Mouse (Mus musculus) limb, embryonic 12.5 days (tissue): ENCODE results near the gene Hnrnpab. TPM values are rescaled to one million over a fixed set of nuclear protein-coding genes. Genes with fewer than 3 reads are reported as not detected.

Experiments used
- ATAC-seq: fragments of 200-750 bp; cut with Nextera tagmentation; 2 replicates; pipeline ENCODE4 v1.8.0; 2017; ENCODE audit warnings: low read depth, moderate TSS enrichment; ENCODE audit not compliant: insufficient number of reproducible peaks, insufficient read depth, low FRiP score, low TSS enrichment
- H3K27ac ChIP-seq: fragments of 300-500 bp; sonication (generic); 2 replicates; pipeline ENCODE4 v1.5.1; 2016; ENCODE audit warnings: mild to moderate bottlenecking, moderate library complexity
- H3K27me3 ChIP-seq: fragments of 300-500 bp; sonication (generic); 2 replicates; pipeline ENCODE4 v1.6.1; 2016; ENCODE audit warnings: mild to moderate bottlenecking, moderate library complexity
- H3K36me3 ChIP-seq: fragments of 300-500 bp; sonication (generic); 2 replicates; pipeline ENCODE4 v1.6.1; 2016; ENCODE audit warnings: mild to moderate bottlenecking, moderate library complexity
- H3K4me1 ChIP-seq: fragments of 300-500 bp; sonication (generic); replicated peaks from 2 replicates; pipeline ENCODE4 v1.6.1; 2016
- H3K4me2 ChIP-seq: fragments of 300-500 bp; sonication (generic); 2 replicates; pipeline ENCODE4 v1.6.1; 2016; ENCODE audit warnings: mild to moderate bottlenecking, moderate library complexity
- H3K4me3 ChIP-seq: fragments of 300-500 bp; sonication (generic); replicated peaks from 2 replicates; pipeline ENCODE4 v1.5.1; 2016; ENCODE audit warnings: mild to moderate bottlenecking
- H3K9ac ChIP-seq: fragments of 300-500 bp; sonication (generic); replicated peaks from 2 replicates; pipeline ENCODE4 v1.6.1; 2016; ENCODE audit warnings: mild to moderate bottlenecking, moderate library complexity
- H3K9me3 ChIP-seq: fragments of 300-500 bp; sonication (generic); 2 replicates; pipeline ENCODE4 v1.6.1; 2016; ENCODE audit warnings: mild to moderate bottlenecking, moderate library complexity
- WGBS: fragments of 180-500 bp; shearing (Covaris S2); methylation state at CpG from one replicate; pipeline ENCODE4 v1.1.7; 2016; 5-methylcytosine and 5-hydroxymethylcytosine counted together
- polyA plus RNA-seq: library from polyadenylated mRNA; unstranded; fragments of >200 nt; fragmentation: Nextera tagmentation; extraction: Ambion mirVana; gene quantifications from 2 replicates; pipeline ENCODE4 v1.2.1, GENCODE M21; 2016

Hnrnpab gene
- polyA plus RNA-seq, 1 experiment from 2014 or later = 732 TPM

DNA sequence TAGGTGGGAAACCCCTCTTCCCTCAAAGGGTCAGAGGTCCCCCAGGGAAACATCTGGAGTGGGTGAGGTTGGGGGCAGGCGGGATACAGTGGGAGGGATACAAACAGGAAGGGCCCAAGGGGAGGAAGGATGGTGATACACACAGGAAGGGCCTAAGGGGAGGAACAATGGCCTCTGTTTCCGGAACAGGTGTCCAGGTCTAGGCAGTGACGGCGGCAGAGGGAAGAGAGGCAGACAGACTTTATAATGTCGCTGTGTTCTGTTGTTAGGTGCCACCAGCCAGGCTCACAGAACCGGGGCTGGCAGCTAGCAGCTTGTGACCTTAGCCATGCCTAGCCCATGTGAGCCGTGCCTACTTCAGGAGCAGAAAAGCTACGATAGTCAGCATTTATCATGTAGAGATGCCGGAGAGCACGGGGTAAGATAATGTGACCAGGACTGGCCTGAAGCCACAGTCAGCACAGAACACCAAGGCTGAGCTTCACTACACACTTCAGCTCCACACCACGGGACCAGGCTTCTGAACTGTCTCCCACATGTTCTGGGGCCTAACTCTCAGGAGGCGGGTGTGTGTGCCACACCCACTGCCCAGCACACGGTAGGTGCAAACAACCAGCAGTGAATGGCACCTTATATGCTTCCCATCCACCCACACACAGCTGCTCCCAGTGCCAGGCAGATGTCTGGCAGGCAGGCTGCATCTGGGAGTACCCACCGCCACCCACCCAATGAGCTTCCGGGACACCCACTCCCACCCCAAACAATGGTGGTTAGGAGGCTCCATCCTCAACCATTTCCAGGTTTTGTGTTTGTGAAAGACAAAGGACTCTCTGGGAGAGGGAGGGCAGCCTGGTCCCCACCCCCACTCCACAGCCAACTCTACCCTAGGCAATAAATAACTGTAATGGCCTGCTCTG lies 40.4 kb upstream of the Hnrnpab start:
- H3K4me2 ChIP-seq = peak overlapping the region; percentile 93
- peaks cover 57% of the 10 kb centered on the region for H3K4me1 ChIP-seq
- 0 out of 2 replicates have a peak overlapping the region, but pooled peaks have one; percentile 4 for H3K4me3 ChIP-seq
- H3K27ac ChIP-seq = peak overlapping the region; percentile 83
- H3K36me3 ChIP-seq = peaks cover 37% of the 10 kb centered on the region
- 56% methylated on average over 15 of the region's 15 CpGs for WGBS
- H3K9ac ChIP-seq = no peak overlapping the region
- H3K27me3 ChIP-seq = peaks cover 11% of the 10 kb centered on the region; the same call in 1 of the 2 replicates
- no peaks in the 10 kb centered on the region; the same call in 1 of the 2 replicates for H3K9me3 ChIP-seq
- no peak for ATAC-seq

DNA sequence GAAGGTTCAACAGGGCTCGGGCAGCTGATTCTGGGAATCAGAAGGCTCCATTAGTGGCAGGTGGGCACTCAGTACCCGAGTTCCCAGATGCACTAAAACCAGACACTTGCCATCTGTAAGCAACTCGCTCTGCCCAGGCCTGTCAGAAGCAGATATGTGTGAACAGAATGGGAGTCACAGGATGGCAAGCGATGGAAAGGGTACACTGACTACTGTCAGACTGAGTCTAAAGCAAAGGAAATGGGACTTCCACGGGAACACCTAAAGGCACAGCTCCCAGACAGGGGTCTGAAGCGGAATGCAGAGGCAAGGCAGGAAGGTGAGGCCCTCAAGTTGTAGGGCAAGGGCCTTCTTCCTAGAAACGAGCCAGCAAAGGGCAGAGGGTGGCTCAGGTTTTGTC lies 39.6 kb upstream of the Hnrnpab start:
- Histone ChIP-seq H3K4me3 (no peak overlapping the region), H3K27me3 (peaks cover 11% of the 10 kb centered on the region; the same call in 1 of the 2 replicates), H3K9ac (no peak overlapping the region), H3K4me1 (peaks cover 57% of the 10 kb centered on the region), H3K27ac (no peak overlapping the region), H3K36me3 (peaks cover 37% of the 10 kb centered on the region), H3K9me3 (no peaks in the 10 kb centered on the region), H3K4me2 (no peak overlapping the region)
- ATAC-seq = no peak
- 69% methylated on average over 7 of the region's 7 CpGs for WGBS

DNA sequence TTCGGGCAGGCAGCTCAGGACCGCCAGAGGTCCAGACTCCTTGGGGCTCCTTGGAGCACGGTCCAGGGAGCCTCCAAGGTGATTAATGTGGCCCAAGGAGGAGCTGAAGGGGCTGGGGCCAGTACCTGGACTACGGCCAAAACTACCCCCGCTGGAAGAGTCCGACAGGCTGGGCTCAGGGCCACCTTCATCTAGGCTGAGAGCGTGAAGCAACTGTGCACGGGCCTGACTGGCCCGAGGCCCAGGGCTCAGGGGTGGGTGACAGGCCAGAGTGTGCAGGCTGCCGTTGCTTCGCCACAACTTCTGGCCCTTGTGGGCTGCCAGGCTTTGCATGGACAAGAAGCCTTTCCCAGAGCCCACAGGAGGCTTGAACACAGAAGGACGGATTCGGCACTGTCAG lies 38.6 kb upstream of the Hnrnpab start:
- Histone ChIP-seq H3K27ac (no peak overlapping the region), H3K4me2 (no peak overlapping the region), H3K4me3 (no peak overlapping the region), H3K9me3 (no peaks in the 10 kb centered on the region), H3K36me3 (peaks cover 37% of the 10 kb centered on the region), H3K9ac (0 out of 2 replicates have a peak overlapping the region, but pooled peaks have one; percentile 42), H3K4me1 (peaks cover 51% of the 10 kb centered on the region), H3K27me3 (peaks cover 11% of the 10 kb centered on the region; the same call in 1 of the 2 replicates)
- WGBS = 86% methylated on average over 13 of the region's 13 CpGs
- ATAC-seq = no peak

DNA sequence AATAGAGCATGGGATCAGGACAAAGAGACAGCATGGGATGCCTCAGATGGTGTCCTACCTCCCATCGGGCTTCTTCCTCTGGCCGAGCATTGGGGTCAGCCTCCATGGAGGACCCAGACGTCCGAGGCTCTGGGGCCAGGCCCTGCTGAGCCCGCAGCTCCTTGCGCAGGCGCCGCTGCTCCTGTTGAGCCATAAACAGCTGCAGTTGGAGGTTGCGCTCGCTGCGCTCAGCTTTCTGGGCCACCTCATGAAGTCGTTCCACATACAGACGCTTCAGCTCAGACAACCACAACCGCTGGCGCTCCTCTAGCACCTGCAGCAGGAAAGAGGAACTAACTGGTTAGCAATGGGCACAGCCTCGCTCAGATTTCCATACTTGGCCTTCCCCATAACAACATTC lies 37.6 kb upstream of the Hnrnpab start:
- 0 out of 2 replicates have a peak overlapping the region, but pooled peaks have one; percentile 29 for H3K27ac ChIP-seq
- no peak overlapping the region for H3K4me3 ChIP-seq
- WGBS = 76% methylated on average over 16 of the region's 16 CpGs
- no peak for ATAC-seq
- 0 out of 2 replicates have a peak, but pooled peaks cover 6% of the 10 kb centered on the region for H3K27me3 ChIP-seq
- no peaks in the 10 kb centered on the region for H3K9me3 ChIP-seq
- H3K4me2 ChIP-seq = peak overlapping the region; percentile 24; the same call in 1 of the 2 replicates
- H3K4me1 ChIP-seq = peaks cover 40% of the 10 kb centered on the region
- H3K36me3 ChIP-seq = peaks cover 37% of the 10 kb centered on the region
- H3K9ac ChIP-seq = no peak overlapping the region

DNA sequence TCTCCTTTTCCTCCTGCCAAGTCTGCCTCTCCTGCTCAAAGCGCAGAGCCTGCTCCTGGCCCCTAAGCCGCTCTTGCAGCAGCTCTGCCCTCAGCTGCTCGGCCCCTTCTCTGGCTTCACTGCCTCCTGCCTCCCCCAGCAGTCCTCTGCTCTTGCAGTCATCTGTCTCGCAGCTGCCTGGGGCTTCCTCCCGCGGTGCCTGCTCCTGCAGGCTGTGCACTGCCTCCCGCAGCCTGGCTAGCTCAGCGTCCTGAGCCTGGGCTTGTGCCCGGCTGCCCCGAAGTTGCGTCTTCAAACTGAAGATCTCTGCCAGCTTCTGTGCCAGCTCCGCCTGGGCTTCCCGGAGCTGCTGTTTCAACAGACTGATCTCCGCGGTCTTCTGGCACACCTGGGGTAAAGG lies 37.1 kb upstream of the Hnrnpab start:
- 0 out of 2 replicates have a peak overlapping the region, but pooled peaks have one; percentile 3 for H3K4me3 ChIP-seq
- H3K9me3 ChIP-seq = no peaks in the 10 kb centered on the region
- H3K36me3 ChIP-seq = peaks cover 37% of the 10 kb centered on the region
- H3K9ac ChIP-seq = no peak overlapping the region
- H3K4me2 ChIP-seq = peak overlapping the region; percentile 24; the same call in 1 of the 2 replicates
- 0 out of 2 replicates have a peak, but pooled peaks cover 6% of the 10 kb centered on the region for H3K27me3 ChIP-seq
- H3K4me1 ChIP-seq = peaks cover 35% of the 10 kb centered on the region
- 52% methylated on average over 15 of the region's 15 CpGs for WGBS
- ATAC-seq = no peak
- H3K27ac ChIP-seq = peak overlapping the region; percentile 29; the same call in 1 of the 2 replicates

DNA sequence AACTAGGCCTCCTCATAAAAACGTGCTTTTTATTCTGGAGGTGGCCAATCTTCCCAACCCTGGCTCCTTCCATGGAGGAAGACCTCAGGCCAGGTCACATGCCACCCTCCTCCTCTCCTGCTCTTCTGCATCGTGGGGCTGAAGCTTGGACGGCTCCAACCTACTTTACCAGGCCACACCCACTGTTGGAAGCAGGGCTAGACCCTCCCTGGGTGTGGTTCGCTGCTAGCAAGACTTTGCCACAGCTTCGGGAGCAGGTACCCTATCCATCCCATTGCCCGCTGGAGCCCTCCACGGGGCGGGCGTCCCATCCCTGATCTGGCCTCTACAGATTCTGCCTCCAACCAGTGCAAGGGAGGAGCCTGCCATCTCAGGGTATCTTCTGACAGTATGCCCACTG lies 36.6 kb upstream of the Hnrnpab start:
- H3K4me3 ChIP-seq = no peak overlapping the region
- H3K4me1 ChIP-seq = peaks cover 30% of the 10 kb centered on the region
- H3K9me3 ChIP-seq = no peaks in the 10 kb centered on the region
- no peak overlapping the region for H3K9ac ChIP-seq
- ATAC-seq = no peak
- H3K27ac ChIP-seq = peak overlapping the region; percentile 29; the same call in 1 of the 2 replicates
- 77% methylated on average over 9 of the region's 9 CpGs for WGBS
- H3K36me3 ChIP-seq = peaks cover 37% of the 10 kb centered on the region
- 0 out of 2 replicates have a peak, but pooled peaks cover 6% of the 10 kb centered on the region for H3K27me3 ChIP-seq
- 0 out of 2 replicates have a peak overlapping the region, but pooled peaks have one; percentile 24 for H3K4me2 ChIP-seq

DNA sequence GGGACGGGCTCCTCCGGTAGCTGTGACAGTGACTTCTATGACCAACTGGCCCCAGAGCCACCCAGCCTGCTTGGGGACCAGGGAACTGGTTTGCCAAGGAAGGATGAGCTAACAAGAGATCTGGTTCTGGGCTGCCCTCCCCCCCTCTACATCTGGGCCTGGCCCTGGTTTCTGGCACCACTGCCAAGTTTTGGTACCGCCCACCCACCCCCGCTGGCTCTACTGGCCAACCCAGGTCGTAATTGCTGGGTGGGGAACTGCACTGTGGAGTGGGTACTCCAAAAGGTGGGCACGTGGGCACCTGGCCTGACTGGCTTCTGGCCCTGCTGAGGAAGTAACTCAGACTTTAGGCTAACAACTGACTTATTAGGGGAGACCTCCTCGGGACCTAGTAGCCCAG lies 34.1 kb upstream of the Hnrnpab start:
- Histone ChIP-seq H3K4me3 (no peak overlapping the region), H3K9me3 (no peaks in the 10 kb centered on the region), H3K4me2 (no peak overlapping the region), H3K36me3 (peaks cover 36% of the 10 kb centered on the region), H3K27me3 (0 out of 2 replicates have a peak, but pooled peaks cover 6% of the 10 kb centered on the region), H3K4me1 (peaks cover 29% of the 10 kb centered on the region), H3K9ac (no peak overlapping the region), H3K27ac (no peak overlapping the region)
- no peak for ATAC-seq
- 78% methylated on average over 7 of the region's 7 CpGs for WGBS

DNA sequence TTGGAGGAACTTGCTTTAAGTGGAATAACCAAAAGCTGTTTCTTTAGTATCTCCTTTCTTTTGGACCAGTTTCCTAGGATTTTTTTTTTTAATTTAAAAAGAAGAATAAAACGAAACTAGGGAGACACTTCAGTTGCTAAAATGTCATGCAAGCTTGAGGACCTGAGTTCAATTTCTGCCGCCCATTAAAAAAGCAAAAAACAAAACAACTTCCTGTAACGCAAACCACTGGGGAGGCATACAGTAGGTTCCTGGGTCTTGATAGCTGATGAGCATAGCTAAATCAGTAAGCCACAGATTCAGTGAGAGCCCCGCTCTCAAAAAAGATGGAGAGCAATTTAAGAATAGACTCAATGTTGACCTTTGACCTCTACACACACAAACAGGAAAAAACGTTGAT lies 31.9 kb upstream of the Hnrnpab start:
- Histone ChIP-seq H3K9me3 (no peaks in the 10 kb centered on the region), H3K4me1 (peaks cover 28% of the 10 kb centered on the region), H3K27ac (peak overlapping the region; percentile 86), H3K4me2 (peak overlapping the region; percentile 52), H3K4me3 (no peak overlapping the region; the same call in 1 of the 2 replicates), H3K36me3 (peaks cover 13% of the 10 kb centered on the region), H3K27me3 (0 out of 2 replicates have a peak, but pooled peaks cover 3% of the 10 kb centered on the region), H3K9ac (no peak overlapping the region)
- 70% methylated on average over 5 of the region's 5 CpGs for WGBS
- ATAC-seq = no peak

DNA sequence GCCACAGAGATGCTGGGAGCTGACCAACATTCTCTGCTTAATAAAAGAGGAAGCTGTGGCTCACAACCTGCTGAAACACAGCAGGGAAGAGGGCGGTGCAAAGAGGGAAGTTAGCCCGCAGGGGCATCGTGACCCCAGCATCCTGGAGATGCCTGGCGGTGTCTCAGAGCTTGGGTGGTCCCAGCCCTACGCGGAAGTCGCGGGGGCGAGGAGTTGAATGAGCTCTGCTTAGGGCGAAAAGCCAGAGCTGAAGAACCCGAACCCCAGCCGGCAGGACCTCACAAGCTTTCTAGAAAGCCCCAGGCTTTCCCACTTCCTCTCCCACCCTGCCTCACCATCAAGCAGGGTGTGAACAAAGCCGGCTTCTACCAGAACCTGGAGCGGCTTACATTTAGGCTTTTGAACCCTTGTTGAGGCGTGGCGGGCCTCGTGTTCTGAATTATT lies 31.3 kb upstream of the Hnrnpab start:
- no peak; the same call in 1 of the 2 replicates for ATAC-seq
- H3K4me3 ChIP-seq = peak overlapping the region; percentile 26
- 2% methylated on average over 17 of the region's 17 CpGs for WGBS
- H3K27me3 ChIP-seq = no peaks in the 10 kb centered on the region
- H3K9ac ChIP-seq = 0 out of 2 replicates have a peak overlapping the region, but pooled peaks have one; percentile 32
- peaks cover 8% of the 10 kb centered on the region for H3K36me3 ChIP-seq
- peak overlapping the region; percentile 86 for H3K27ac ChIP-seq
- peak overlapping the region; percentile 52 for H3K4me2 ChIP-seq
- H3K9me3 ChIP-seq = no peaks in the 10 kb centered on the region
- H3K4me1 ChIP-seq = peaks cover 25% of the 10 kb centered on the region

DNA sequence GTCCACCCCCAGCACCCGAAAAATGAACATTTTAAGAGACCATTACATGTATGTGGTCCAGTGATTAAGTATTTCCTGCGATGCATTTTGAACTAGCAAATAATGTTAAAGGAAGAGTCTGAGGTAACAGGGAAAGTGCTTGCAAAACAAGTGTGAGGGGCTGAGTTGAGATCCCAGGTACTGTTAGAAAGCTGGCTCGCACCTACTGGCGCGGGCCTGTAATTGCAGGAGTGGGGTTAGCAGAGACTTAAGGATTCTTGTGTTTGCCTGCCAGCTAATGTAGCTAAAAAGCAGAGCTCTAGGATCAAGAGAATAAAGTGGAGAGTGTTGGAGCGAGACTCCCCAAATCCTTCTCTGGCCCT lies 29.7 kb upstream of the Hnrnpab start:
- Histone ChIP-seq H3K36me3 (no peaks in the 10 kb centered on the region), H3K27me3 (no peaks in the 10 kb centered on the region), H3K4me3 (peak overlapping the region; percentile 80), H3K9ac (peak overlapping the region; percentile 69), H3K27ac (peak overlapping the region; percentile 57), H3K4me1 (peaks cover 25% of the 10 kb centered on the region), H3K4me2 (peak overlapping the region; percentile 78), H3K9me3 (no peaks in the 10 kb centered on the region)
- 1% methylated on average over 6 of the region's 6 CpGs for WGBS
- no peak for ATAC-seq
